Mouse (Mus musculus) yolk sac, embryonic 10.5 days (tissue): ENCODE data around the gene Strip1.
"Not testable (repeated sequence)": the region's sequence is repeated elsewhere in the genome, so short reads cannot be mapped to it uniquely, and the experiment has no call there.

Experiments
- DNase-seq: peaks from one replicate; pipeline ENCODE4 v3.0.0-alpha.2; 2017; ENCODE audit warnings: low spot score

The Strip1 gene

GRCm38 (mm10) chr3:107631523-107631958, at the start of gene Strip1:
Gene Strip1 (minus strand): TSS chr3:107631694.
- peak; percentile 96 for DNase-seq

GRCm38 (mm10) chr3:107680790-107681576, 49.5 kb upstream of the Strip1 start:
- DNase-seq = no peak

GRCm38 (mm10) chr3:107671509-107671908, 40.0 kb upstream of the Strip1 start:
- DNase-seq = no peak

- no peak for DNase-seq
Observed at GRCm38 (mm10) chr3:107670500-107670899, 39.0 kb upstream of the Strip1 start.

GRCm38 (mm10) chr3:107668786-107669185, 37.3 kb upstream of the Strip1 start:
- DNase-seq = no peak

GRCm38 (mm10) chr3:107667426-107667825, 35.9 kb upstream of the Strip1 start:
- DNase-seq = no peak

GRCm38 (mm10) chr3:107664641-107665040, 33.1 kb upstream of the Strip1 start:
- no peak for DNase-seq

GRCm38 (mm10) chr3:107659000-107659399, 27.5 kb upstream of the Strip1 start:
- DNase-seq = no peak

- no peak for DNase-seq
Observed at GRCm38 (mm10) chr3:107656888-107657287, 25.4 kb upstream of the Strip1 start.

GRCm38 (mm10) chr3:107656151-107656550, 24.7 kb upstream of the Strip1 start:
- no peak for DNase-seq

GRCm38 (mm10) chr3:107655491-107655890, 24.0 kb upstream of the Strip1 start:
- no peak for DNase-seq

- DNase-seq = no peak
Observed at GRCm38 (mm10) chr3:107654861-107655260, 23.4 kb upstream of the Strip1 start.

- DNase-seq = no peak
Observed at GRCm38 (mm10) chr3:107652968-107653367, 21.5 kb upstream of the Strip1 start.

- DNase-seq = not testable (repeated sequence)
Observed at GRCm38 (mm10) chr3:107650276-107650675, 18.8 kb upstream of the Strip1 start.

- no peak for DNase-seq
Observed at GRCm38 (mm10) chr3:107646947-107647346, 15.5 kb upstream of the Strip1 start.

- DNase-seq = no peak
Observed at GRCm38 (mm10) chr3:107637606-107638172, 6.2 kb upstream of the Strip1 start.

- DNase-seq = no peak
Observed at GRCm38 (mm10) chr3:107636236-107636635, 4.7 kb upstream of the Strip1 start.

GRCm38 (mm10) chr3:107635836-107636235, 4.3 kb upstream of the Strip1 start:
- DNase-seq = no peak

- DNase-seq = no peak
Observed at GRCm38 (mm10) chr3:107633906-107634305, 2.4 kb upstream of the Strip1 start.

- DNase-seq = no peak
Observed at GRCm38 (mm10) chr3:107632786-107633185, 1.3 kb upstream of the Strip1 start.

GRCm38 (mm10) chr3:107630682-107631522, 592 bp downstream of the Strip1 start, which contains the start of gene Gm10961:
Gene Gm10961 (plus strand): TSS chr3:107631322.
- peak; percentile 56 for DNase-seq

GRCm38 (mm10) chr3:107629411-107629810, 2.1 kb downstream of the Strip1 start:
- DNase-seq = no peak

- DNase-seq = no peak
Observed at GRCm38 (mm10) chr3:107628551-107628950, 2.9 kb downstream of the Strip1 start.
